Mouse (Mus musculus) spleen, adult 2 months (tissue): Measurements from ENCODE around the gene Galnt15.

Experiments used
- CTCF ChIP-seq: fragments of 200-500 bp; IDR thresholded peaks from 2 replicates; pipeline ENCODE4 v1.5.1; 2011; ENCODE audit warnings: mild to moderate bottlenecking, inconsistent platforms; ENCODE audit not compliant: insufficient read depth, insufficient read length, insufficient replicate concordance; ENCODE audit errors: extremely low read depth
- POLR2A ChIP-seq: fragments of 200-500 bp; IDR thresholded peaks from 2 replicates; pipeline ENCODE4 v1.6.1; 2011; ENCODE audit warnings: low read depth, low read length, inconsistent platforms

DNA sequence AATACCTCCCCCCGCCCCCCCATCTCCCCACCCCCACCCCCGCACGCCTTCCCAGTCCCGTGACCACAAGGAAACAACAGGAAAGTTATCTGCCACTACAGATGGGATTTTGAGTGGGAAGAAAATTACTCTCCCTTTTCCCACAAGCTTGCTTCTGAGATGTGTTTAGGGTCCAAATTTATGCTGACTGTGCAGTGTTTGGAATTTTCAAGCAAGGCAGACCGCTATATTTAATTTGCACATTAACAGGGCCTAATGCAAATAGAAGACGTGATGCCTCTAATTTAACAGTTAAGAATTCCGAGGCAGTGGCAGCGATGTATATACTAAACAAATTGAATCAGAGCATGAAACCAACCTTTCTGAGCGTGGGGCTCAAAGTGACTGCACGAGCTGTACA, 26.0 kb downstream of the Galnt15 start:
- no peak for TF ChIP-seq POLR2A
- no peak for TF ChIP-seq CTCF
